Mouse (Mus musculus): ENCODE results near the gene Pank1.

- TF ChIP-seq CTCF (conservative IDR thresholded peaks at IDR 0.05 in 1 of 2, IDR thresholded peaks at IDR 0.05 in 1 of 2; ENCODE audit: low read depth in 2 of 2, low read length in 2 of 2) (no peak), EP300 (IDR thresholded peaks at IDR 0.05; ENCODE audit: low read length) (no peak), USF2 (conservative IDR thresholded peaks at IDR 0.05; ENCODE audit: low read depth, low read length) (no peak), SIN3A (IDR thresholded peaks at IDR 0.05; ENCODE audit: low read length) (no peak), ZC3H11A (IDR thresholded peaks at IDR 0.05; ENCODE audit: low read depth, low read length) (no peak), POLR2AphosphoS2 (IDR thresholded peaks at IDR 0.05; ENCODE audit: low read depth, low read length) (no peak), MXI1 (IDR thresholded peaks at IDR 0.05; ENCODE audit: low read depth, low read length) (no peak), MAX (IDR thresholded peaks at IDR 0.05; ENCODE audit: low read length) (no peak), MAFK (IDR thresholded peaks at IDR 0.05; ENCODE audit: insufficient replicate concordance, low read length) (no peak), ZNF384 (IDR thresholded peaks at IDR 0.05; ENCODE audit: low read depth, low read length) (no peak), MEF2A (IDR thresholded peaks at IDR 0.05; ENCODE audit: borderline replicate concordance, low read depth, low read length) (no peak), TCF12 (IDR thresholded peaks at IDR 0.05; ENCODE audit: low read depth, low read length) (no peak), POLR2A (IDR thresholded peaks at IDR 0.05; ENCODE audit: low read depth, low read length) (no peak)
These were observed 101.2 kb downstream of the Pank1 start for GRCm38 (mm10) chr19:34778098-34778497.

Measured in CH12.LX (cell line).